Mouse (Mus musculus) lung, postnatal 0 days (tissue): ENCODE measurements around the gene Zfy1. TPM values are rescaled to one million over a fixed set of nuclear protein-coding genes. Genes with fewer than 3 reads are reported as not detected.
"Not testable (repeated sequence)": the region's sequence is repeated elsewhere in the genome, so short reads cannot be mapped to it uniquely, and the experiment has no call there.

ENCODE experiments used
- ATAC-seq: fragments of 200-750 bp; cut with Nextera tagmentation; 2 replicates; pipeline ENCODE4 v1.8.0; 2017; ENCODE audit warnings: moderate library complexity
- DNase-seq: peaks from one replicate; pipeline ENCODE4 v3.0.0-alpha.2; 2016; ENCODE audit warnings: low spot score
- H3K27ac ChIP-seq: fragments of 300-500 bp; sonication (generic); 2 replicates; pipeline ENCODE4 v1.5.1; 2014; ENCODE audit warnings: antibody characterized with exemption, mild to moderate bottlenecking, low read length, mixed read lengths
- H3K27me3 ChIP-seq: fragments of 300-500 bp; sonication (generic); replicated peaks from 2 replicates; pipeline ENCODE4 v1.6.1; 2014; ENCODE audit warnings: low read length, mixed read lengths; ENCODE audit not compliant: insufficient read depth
- H3K36me3 ChIP-seq: fragments of 300-500 bp; sonication (generic); 2 replicates; pipeline ENCODE4 v1.6.1; 2014; ENCODE audit warnings: low read length, mixed read lengths; ENCODE audit not compliant: insufficient read depth
- H3K4me1 ChIP-seq: fragments of 300-500 bp; sonication (generic); 2 replicates; pipeline ENCODE4 v1.6.1; 2014; ENCODE audit warnings: antibody characterized with exemption, low read depth, low read length, mixed read lengths; ENCODE audit not compliant: insufficient read depth
- H3K4me2 ChIP-seq: fragments of 300-500 bp; sonication (generic); replicated peaks from 2 replicates; pipeline ENCODE4 v1.6.1; 2014; ENCODE audit warnings: low read depth, mild to moderate bottlenecking, low read length, moderate library complexity, mixed read lengths
- H3K4me3 ChIP-seq: fragments of 300-500 bp; sonication (generic); 2 replicates; pipeline ENCODE4 v1.5.1; 2014; ENCODE audit warnings: low read depth, low read length
- H3K9ac ChIP-seq: fragments of 300-500 bp; sonication (generic); replicated peaks from 2 replicates; pipeline ENCODE4 v1.6.1; 2014; ENCODE audit warnings: low read depth, mild to moderate bottlenecking
- H3K9me3 ChIP-seq: fragments of 300-500 bp; sonication (generic); 2 replicates; pipeline ENCODE4 v1.6.1; 2016; ENCODE audit warnings: low read length, mixed read lengths
- CTCF ChIP-seq: IDR thresholded peaks from 2 replicates; pipeline ENCODE4 v1.5.1; 2016; ENCODE audit warnings: antibody characterized with exemption, mild to moderate bottlenecking
- EP300 ChIP-seq: IDR thresholded peaks from 2 replicates; pipeline ENCODE4 v1.6.1; 2016; ENCODE audit warnings: antibody characterized with exemption, mild to moderate bottlenecking, control low read depth
- WGBS: fragments of 180-500 bp; shearing (Covaris S2); extraction: QIAGEN DNeasy Blood & Tissue Kit; methylation state at CpG from one replicate; pipeline ENCODE4 v1.1.7; 2014; 5-methylcytosine and 5-hydroxymethylcytosine counted together
- polyA plus RNA-seq: library from polyadenylated mRNA; unstranded; fragments of >200 nt; fragmentation: Nextera tagmentation; extraction: Ambion mirVana; gene quantifications from 2 replicates; pipeline ENCODE4 v1.2.1, GENCODE M21; 2015

The Zfy1 gene
- not detected in 2 replicates for polyA plus RNA-seq

DNA sequence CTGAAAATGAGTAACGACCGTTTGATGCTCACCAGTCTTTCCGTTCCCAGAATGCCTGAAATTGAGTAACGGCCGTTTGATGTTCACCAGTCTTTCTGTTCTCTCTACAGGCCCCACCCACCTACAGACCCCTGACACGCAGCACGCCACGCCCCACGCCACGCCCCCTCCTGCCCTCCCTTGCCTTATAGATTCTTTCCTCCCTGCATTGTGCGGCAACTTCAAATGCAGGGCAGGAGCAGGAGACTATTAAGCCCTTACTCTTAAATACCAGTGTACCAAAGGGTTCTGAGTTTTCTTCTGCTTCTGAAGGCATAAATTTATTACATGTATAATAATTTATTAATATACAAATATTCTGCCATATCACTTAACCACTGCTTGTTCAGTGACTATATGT is at the start of gene Zfy1:
Gene Zfy1, minus strand, starts transcription at position 101 of the 400 bp plus-strand sequence.
- 80% methylated on average over 5 of the region's 11 CpGs for WGBS

DNA sequence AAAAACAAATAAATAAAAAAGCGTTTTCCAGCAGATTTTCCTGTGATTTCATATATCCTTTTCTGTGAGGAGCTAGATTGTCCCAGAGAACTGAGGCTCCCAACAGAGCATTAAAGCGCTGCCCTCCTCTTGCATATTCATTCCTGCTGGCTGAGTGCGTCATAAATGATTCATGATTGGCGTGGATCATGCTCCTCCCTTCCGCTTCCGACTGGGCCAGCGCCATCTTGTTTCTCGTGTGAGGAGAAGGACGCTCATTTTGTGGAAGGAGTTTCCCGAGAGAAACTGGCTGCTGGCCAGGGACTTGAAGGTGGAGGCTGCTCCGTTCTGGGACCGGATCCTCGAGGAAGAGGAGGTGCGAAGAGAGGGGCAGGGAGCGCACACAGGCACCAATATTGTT is 21.2 kb upstream of the Zfy1 start, which contains the start of gene Uba1y:
Gene Uba1y, plus strand, starts transcription at position 254 of the 400 bp plus-strand sequence.
- Histone ChIP-seq H3K4me2 (no peak within 1 kb of the TSS), H3K36me3 (no peaks in the 10 kb centered on the region), H3K27ac (no peak within 1 kb of the TSS), H3K9ac (no peak within 1 kb of the TSS), H3K27me3 (no peaks in the 10 kb centered on the region), H3K9me3 (no peaks in the 10 kb centered on the region), H3K4me1 (no peaks in the 10 kb centered on the region), H3K4me3 (no peak within 1 kb of the TSS)
- 75% methylated on average over 11 of the region's 15 CpGs for WGBS
- no peak for DNase-seq
- no peak for ATAC-seq
- no peak for TF ChIP-seq CTCF
- TF ChIP-seq EP300 = no peak

More for the DNA sequence above, at the start of gene Zfy1:
- not testable (repeated sequence) for H3K4me2 ChIP-seq, H3K9me3 ChIP-seq, H3K9ac ChIP-seq, H3K27ac ChIP-seq, H3K4me1 ChIP-seq, H3K4me3 ChIP-seq, H3K27me3 ChIP-seq, DNase-seq, ATAC-seq, H3K36me3 ChIP-seq

- no peak for TF ChIP-seq CTCF
- TF ChIP-seq EP300 = no peak
- DNase-seq = peak; percentile 55
- H3K36me3 ChIP-seq = no peaks in the 10 kb centered on the region
- 0% methylated on average over 12 of the region's 15 CpGs for whole genome bisulfite sequencing
- no peaks in the 10 kb centered on the region for H3K9me3 ChIP-seq
- H3K4me3 ChIP-seq = no peak overlapping the region
- peak; percentile 78 for ATAC-seq
- no peak overlapping the region for H3K9ac ChIP-seq
- H3K4me1 ChIP-seq = no peaks in the 10 kb centered on the region
- H3K27ac ChIP-seq = no peak overlapping the region
- H3K4me2 ChIP-seq = peak overlapping the region; percentile 25; the same call in 1 of the 2 replicates
- H3K27me3 ChIP-seq = no peaks in the 10 kb centered on the region
Observed at GRCm38 (mm10) chrY:808991-809661, 11.9 kb upstream of the Zfy1 start.

Other genes with a start within 250 kb of the Zfy1 start
- gene Uba1y, start 21.2 kb upstream of the Zfy1 start, polyA plus RNA-seq = not detected in 2 replicates
- gene Kdm5d, start 100.4 kb upstream of the Zfy1 start, polyA plus RNA-seq = not detected in 2 replicates
- not detected in 2 replicates for gene Eif2s3y, start 213.1 kb upstream of the Zfy1 start, polyA plus RNA-seq